In genomic region chr9:121033596-121033995, GRCm38 (mm10) we compare ENCODE assay signal across 30 mouse cellular contexts.
"Had no signal": no experiment of that assay in that cellular context is flagged by ENCODE, and none has a peak within 500 bp of the region (broad histone marks: within the 10 kb centered on the region; RNA-seq: fewer than 3 reads in every experiment).

No protein-coding gene starts in this region.

- H3K4me3 ChIP-seq: left cerebral cortex, adult 2 months; limb, embryonic 10.5 days; limb, embryonic 12.5 days; limb, embryonic 13.5 days; limb, embryonic 15.5 days; liver, embryonic 12.5 days; liver, embryonic 13.5 days; liver, embryonic 15.5 days; lung, embryonic 15.5 days; megakaryocyte, embryonic 14.5 days; midbrain, embryonic 10.5 days; midbrain, embryonic 12.5 days; midbrain, embryonic 13.5 days; midbrain, embryonic 15.5 days; myocyte had no signal

- H3K27ac ChIP-seq: left cerebral cortex, adult 2 months; limb, embryonic 10.5 days; limb, embryonic 12.5 days; limb, embryonic 13.5 days; limb, embryonic 15.5 days; liver, embryonic 12.5 days; liver, embryonic 13.5 days; liver, embryonic 14.5 days; liver, embryonic 15.5 days; lung, embryonic 15.5 days; macrophage; midbrain, embryonic 13.5 days; midbrain, embryonic 15.5 days had no signal

- ATAC-seq: liver, embryonic 12.5 days; liver, postnatal 0 days; lung, postnatal 0 days; midbrain, embryonic 13.5 days; midbrain, embryonic 15.5 days had no signal

- DNase-seq: left cerebral cortex, postnatal 4 days; liver; liver, embryonic 13.5 days; liver, postnatal 0 days; lung, adult 18-20 months; lung, adult 2 months; lung, embryonic 14.5 days; lung, postnatal 10 days; lung, postnatal 14 days; lung, postnatal 36 days; lung, postnatal 4 days; midbrain, embryonic 14.5 days had no signal

- H3K9me3 ChIP-seq: limb, embryonic 10.5 days; limb, embryonic 12.5 days; limb, embryonic 13.5 days; limb, embryonic 15.5 days; liver, embryonic 12.5 days; liver, embryonic 13.5 days; liver, embryonic 15.5 days; lung, embryonic 15.5 days; megakaryocyte, embryonic 14.5 days; midbrain, embryonic 10.5 days; midbrain, embryonic 12.5 days; midbrain, embryonic 13.5 days; midbrain, embryonic 15.5 days had no signal

- H3K4me1 ChIP-seq: liver, embryonic 12.5 days; liver, embryonic 13.5 days; liver, embryonic 15.5 days; lung, embryonic 15.5 days had no signal

- H3K9ac ChIP-seq: limb, embryonic 12.5 days; limb, embryonic 13.5 days; limb, embryonic 15.5 days; liver, embryonic 12.5 days; liver, embryonic 13.5 days; liver, embryonic 14.5 days; liver, embryonic 15.5 days; liver, postnatal 0 days; lung, embryonic 14.5 days; lung, embryonic 15.5 days; midbrain, embryonic 12.5 days; midbrain, embryonic 13.5 days; midbrain, embryonic 15.5 days had no signal

- H3K36me3 ChIP-seq: limb, embryonic 10.5 days; limb, embryonic 12.5 days; limb, embryonic 13.5 days; limb, embryonic 15.5 days; liver, embryonic 12.5 days; liver, embryonic 13.5 days; liver, embryonic 15.5 days; lung, embryonic 15.5 days; midbrain, embryonic 10.5 days; midbrain, embryonic 12.5 days; midbrain, embryonic 13.5 days; midbrain, embryonic 15.5 days had no signal

- H3K4me2 ChIP-seq: limb, embryonic 12.5 days; limb, embryonic 13.5 days; limb, embryonic 15.5 days; liver, embryonic 11.5 days; liver, embryonic 12.5 days; liver, embryonic 13.5 days; liver, embryonic 15.5 days; lung, embryonic 14.5 days; lung, embryonic 15.5 days; midbrain, embryonic 12.5 days; midbrain, embryonic 13.5 days; midbrain, embryonic 15.5 days had no signal

- H3K27me3 ChIP-seq: limb, embryonic 12.5 days; limb, embryonic 13.5 days; limb, embryonic 15.5 days; liver, embryonic 13.5 days; liver, embryonic 15.5 days; lung, embryonic 15.5 days; midbrain, embryonic 12.5 days; midbrain, embryonic 13.5 days; midbrain, embryonic 15.5 days had no signal
